Mouse (Mus musculus) cerebellum, adult 9-10 months (tissue): ENCODE measurements at regions not wholly inside any gene's neighbourhood (a gene's known extent, or its start where the extent isn't known, plus 50 kb on each side); places are given as distances from the start of the nearest gene placed in this dataset.

Source experiments
- DNase-seq: peaks from one replicate; pipeline ENCODE4 v3.0.0; 2022

GRCm38 (mm10) chr13:59393231-59393938, 191.6 kb downstream of the Agtpbp1 start:
- no peak for DNase-seq

DNA sequence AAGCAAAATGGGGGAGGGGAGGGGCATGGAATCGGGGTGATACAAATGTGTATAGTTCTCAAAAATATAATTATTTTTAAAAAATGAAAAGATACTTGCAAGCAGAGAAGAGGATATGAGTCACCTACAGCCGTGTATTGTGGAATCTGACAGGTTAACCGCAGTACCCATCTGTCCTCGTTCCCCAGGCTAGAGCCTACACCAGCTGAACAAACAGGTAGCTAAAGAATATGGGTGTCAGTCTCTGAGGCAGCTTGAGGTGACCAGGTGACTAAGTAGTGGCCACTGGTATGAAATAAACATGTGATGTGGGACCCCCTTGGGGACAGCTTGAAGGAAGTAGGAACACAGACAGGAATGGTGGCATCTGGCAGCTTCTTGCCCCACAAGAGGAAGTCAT, 192.2 kb downstream of the Agtpbp1 start:
- no peak for DNase-seq

- no peak for DNase-seq
These were observed 197.3 kb downstream of the Agtpbp1 start for GRCm38 (mm10) chr13:59387627-59388325.

GRCm38 (mm10) chr13:59386935-59387540, 198.0 kb downstream of the Agtpbp1 start:
- no peak for DNase-seq

GRCm38 (mm10) chr13:59385824-59386223, 199.2 kb downstream of the Agtpbp1 start:
- no peak for DNase-seq

DNA sequence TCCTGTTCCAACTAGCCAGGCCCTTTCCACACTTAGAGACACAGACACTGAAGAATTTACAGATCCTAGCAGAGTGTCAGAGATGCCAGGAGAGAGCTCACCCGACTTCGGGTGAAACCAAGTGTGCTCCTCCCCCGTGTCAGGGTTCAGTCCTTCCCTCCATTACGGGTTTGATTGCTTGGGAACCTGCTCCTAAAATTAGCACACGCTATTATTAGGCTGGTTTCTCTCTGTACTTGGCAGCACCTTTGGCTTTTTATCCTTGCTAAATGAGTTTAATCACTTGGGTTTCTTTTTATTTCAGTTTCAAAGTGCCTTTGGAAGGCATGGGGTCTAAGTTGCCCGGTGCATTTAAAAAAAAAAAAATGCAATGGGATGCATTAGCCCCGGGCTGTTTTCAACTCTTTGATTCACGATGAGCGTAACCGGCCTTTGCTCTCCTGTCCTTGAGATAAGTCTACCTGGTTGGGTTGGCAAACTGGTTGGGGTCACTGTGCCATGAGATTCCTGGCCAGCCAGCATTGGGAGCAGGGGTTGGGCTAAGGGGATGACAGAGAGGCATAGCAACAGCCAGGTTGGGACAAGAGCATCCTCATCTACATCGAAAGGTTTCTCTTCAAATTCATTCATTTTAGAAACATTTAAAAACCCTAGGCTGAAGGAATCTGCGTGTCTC, 214.7 kb downstream of the Agtpbp1 start:
- no peak for DNase-seq

GRCm38 (mm10) chr13:59368550-59369449, 216.2 kb downstream of the Agtpbp1 start:
- DNase-seq = no peak

- DNase-seq = peak; percentile 77
These were observed 219.6 kb downstream of the Agtpbp1 start for GRCm38 (mm10) chr13:59365460-59365859.

- DNase-seq = no peak
These were observed 221.6 kb downstream of the Agtpbp1 start for GRCm38 (mm10) chr13:59363428-59363827.

DNA sequence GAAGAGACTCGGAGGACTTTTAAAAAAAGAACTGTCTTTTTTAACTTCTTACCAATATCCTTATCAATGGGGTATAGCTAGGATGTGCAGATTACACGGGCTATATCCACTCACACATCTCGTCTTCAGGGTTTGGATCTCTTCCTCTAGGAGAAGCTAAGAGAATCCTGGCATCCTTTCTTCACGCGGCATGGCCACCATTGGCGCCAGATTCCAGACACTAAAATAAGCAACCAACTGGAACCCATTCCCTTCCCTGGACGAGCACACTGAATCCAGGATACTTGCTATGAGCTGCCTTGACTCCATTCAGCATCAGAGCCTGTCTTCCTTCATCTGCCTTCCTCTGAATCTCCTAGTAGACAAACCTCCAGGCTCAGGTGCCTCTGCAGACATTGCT, 223.7 kb downstream of the Agtpbp1 start:
- DNase-seq = no peak

DNA sequence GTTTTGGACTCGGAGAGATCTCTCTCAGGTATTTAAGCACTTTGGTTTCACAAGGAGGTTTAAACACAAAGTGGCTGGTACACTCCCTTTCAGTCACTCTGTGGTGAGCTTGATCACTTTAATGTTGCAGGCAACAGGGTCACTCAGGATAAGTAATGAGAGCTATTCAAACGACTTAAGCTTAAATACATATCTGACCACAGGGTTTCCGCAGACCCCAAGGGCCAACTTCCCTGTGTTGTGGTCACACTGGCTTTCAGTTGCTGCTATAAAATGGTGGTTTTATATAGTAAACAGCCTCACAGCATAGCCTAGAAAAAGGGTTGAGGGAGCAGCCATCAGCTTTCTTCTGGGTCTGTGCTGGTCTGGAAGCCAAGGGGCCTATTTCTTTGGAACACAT, 225.0 kb downstream of the Agtpbp1 start:
- DNase-seq = no peak

DNA sequence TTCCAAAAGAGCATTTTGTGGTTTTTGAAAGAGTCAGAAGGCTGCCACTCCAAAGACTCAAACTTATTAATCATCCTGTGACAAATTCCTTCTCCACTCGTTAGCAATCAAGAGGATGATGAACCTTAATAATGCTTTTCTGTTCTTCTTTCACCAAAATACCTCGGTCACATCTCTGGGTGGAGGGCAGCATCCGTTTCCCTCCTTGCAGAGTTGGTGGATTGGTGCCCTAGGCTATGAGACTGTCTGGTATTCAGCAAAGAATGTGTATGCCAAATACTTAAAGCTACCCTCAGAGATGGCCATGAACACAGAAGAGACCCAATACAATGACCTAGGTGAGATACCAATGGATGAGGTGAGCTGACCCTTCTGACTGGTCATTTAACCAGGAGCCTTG, 226.6 kb downstream of the Agtpbp1 start:
- no peak for DNase-seq

DNA sequence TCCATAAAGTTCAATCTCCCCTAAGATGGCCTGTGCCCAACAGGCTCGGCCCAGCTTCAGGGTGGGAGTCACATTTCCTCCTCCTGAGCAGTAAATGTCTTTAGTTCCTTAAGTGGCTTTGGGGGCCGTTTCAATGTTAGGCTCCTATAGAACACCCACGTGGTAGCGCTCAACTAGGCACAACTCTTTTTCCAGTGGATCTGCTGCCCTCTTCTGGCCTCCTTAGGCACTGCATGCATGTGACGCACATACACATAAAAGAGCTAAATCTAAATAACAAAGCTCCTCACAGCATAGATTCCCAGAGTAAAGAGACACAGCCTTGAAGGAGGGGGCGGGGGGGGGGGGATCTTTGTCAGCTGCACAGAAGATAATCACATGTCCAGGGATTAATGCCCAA, 233.6 kb downstream of the Agtpbp1 start:
- no peak for DNase-seq

DNA sequence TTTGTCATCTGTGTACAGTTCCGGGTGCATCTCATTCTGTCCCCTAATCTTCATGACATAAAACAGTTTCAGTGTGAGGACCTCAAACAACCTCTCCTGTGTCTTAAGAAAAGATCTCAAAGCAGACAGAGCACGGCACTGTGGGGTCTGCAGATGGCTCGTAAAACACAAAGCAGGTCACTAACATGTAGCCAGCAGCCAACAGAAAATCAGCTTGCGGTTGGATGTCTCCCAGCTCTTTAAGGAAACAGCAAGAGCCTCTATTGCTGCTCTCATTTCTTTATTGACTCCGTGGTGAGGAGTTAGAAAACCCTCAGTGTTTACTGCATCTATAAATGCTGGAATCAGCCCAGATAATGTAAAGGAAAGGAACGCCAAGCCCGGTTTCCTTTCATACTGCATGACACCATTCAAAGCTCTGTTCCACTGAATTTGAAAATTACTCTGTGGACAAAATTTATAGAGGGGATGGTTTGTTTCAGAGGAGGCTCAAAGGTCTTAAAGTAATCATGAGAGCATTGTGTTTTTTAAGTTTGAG, 234.3 kb downstream of the Agtpbp1 start:
- no peak for DNase-seq

- DNase-seq = no peak
These were observed 236.5 kb downstream of the Agtpbp1 start for GRCm38 (mm10) chr13:59348510-59348909.

DNA sequence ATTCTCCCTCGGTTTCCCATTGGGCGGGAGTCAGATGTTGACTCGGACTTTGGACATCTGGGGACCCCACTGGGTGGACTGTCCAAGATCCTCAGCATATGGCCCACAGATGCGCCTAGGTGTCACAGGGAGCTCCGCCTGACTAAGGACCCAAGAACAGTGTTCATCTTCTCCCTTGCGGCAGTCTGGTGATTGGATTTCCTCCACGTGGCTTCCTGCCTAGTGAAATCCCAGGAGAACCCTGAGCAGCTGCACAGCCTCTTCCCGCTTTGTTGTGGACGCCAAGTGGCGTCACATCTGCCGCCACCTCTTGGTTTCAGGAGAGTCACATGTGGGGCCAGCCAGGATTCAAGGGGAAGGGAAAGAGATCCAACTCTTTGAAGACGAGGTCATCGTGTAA, 243.2 kb downstream of the Agtpbp1 start:
- no peak for DNase-seq

- no peak for DNase-seq
These were observed 246.6 kb downstream of the Agtpbp1 start for GRCm38 (mm10) chr13:59338436-59338835.

GRCm38 (mm10) chr13:59323933-59324332, 261.1 kb downstream of the Agtpbp1 start:
- DNase-seq = no peak

DNA sequence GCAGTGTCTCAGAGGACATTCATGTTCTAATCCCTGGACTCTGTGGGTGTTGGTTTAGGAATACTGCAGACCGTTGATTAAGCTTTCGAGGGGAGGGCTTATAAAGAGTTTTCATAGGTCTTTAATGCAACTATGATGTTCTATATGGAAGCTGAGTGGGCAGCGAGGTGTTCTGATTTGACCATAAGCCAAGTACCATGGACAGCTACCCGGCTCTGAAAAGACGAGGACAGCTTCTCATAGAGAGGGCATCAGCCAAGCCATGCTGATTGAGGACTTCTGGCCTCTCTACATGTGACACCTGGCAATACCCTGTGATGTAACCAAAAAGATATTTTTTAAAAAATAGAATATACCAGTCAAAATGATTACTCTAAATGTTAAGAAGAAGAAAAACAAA, 261.6 kb downstream of the Agtpbp1 start:
- no peak for DNase-seq

DNA sequence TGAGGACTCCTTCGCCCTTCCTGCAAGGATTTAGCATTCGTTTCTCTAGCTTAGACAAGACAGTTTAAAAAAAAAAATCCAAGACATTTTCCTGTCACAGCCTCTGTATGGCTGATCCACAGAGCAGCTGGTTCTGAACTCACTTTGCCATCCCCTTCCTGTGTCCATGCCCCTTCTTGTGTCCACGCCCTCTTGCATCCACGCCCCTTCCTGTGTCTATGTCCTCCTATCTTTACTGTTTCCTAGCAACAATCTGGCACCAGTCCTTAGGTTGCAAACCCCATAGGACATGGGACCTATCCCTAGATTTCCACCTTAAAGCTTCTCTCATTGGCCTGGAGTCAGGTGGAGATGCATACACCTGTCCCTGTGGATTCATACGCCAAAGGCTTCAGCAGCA, 264.8 kb downstream of the Agtpbp1 start:
- DNase-seq = no peak

GRCm38 (mm10) chr13:59317458-59318005, 267.5 kb downstream of the Agtpbp1 start:
- peak; percentile 7 for DNase-seq

DNA sequence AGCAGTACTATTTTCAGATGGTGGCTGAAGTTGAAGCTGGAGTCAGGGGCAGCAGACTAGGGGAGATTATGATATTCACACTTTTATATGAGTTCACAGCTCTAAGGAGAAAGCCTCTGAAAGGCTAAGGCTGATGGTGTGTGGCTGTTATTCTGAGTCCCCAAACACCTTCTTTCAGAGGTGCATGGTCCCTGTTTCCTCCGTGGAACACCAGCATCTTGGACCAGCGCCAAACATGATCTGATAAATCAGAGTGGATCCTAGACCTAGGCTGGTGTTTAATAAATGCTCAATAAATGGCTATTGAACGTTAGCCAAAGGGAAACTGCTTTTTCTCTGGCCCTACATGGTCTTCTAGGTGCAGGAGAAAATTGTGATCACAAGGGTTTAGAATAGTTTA, 269.2 kb downstream of the Agtpbp1 start:
- no peak for DNase-seq
